Mouse (Mus musculus): Measurements from ENCODE around the gene Zfp771.

DNA sequence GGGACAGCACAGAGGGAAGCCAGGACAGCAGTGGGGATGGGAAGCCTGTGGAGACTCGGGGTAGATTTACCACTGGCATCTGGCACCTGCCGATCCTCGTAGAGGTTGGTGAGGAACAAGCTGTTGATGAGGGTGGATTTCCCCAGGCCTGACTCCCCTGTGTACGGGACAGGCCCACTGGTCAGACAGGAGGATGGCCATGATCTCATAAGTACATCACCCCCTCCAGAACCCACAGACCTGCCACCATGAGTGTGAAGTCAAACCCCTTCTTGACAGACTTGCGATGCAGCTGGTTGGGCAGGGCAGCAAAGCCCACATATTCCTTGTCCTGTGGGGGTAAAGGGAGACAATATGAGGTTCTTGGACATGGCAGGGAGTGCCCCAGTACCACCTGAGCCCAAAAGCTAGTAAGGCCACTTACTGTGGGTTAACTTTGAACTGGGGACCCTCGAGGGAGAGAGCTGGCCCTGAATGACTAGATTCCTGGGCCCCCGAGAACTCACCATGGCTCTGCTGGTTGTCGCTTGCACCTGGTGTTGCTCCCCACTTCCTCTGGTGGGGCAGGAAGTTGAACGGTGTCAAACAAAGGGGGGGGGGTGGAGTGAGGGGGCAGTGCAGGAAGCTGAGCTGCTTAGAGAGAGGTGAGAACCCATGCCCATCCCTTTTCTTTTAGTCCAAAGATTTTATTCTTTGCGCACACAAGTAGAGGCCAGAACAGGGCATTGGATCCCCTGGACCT lies 26.0 kb upstream of the Zfp771 start:
- TF ChIP-seq CTCF (conservative IDR thresholded peaks at IDR 0.05; ENCODE audit: low read length) (no peak), POU5F1 (IDR thresholded peaks at IDR 0.05; ENCODE audit: borderline replicate concordance, low read length) (no peak), NANOG (IDR thresholded peaks at IDR 0.05; ENCODE audit: borderline replicate concordance, low read length) (no peak)

Measured in E14TG2a.4 (cell line).